Mouse (Mus musculus) hindbrain, embryonic 12.5 days (tissue): Measurements from ENCODE around the gene Csf1. TPM values are rescaled to one million over a fixed set of nuclear protein-coding genes. Genes with fewer than 3 reads are reported as not detected.
"Not testable (repeated sequence)": the region's sequence is repeated elsewhere in the genome, so short reads cannot be mapped to it uniquely, and the experiment has no call there.

ENCODE experiments used
- ATAC-seq: fragments of 200-750 bp; cut with Nextera tagmentation; 2 replicates; pipeline ENCODE4 v1.8.0; 2017; ENCODE audit warnings: moderate TSS enrichment; ENCODE audit not compliant: low FRiP score
- H3K27ac ChIP-seq: fragments of 300-500 bp; sonication (generic); 2 replicates; pipeline ENCODE4 v1.5.1; 2016; ENCODE audit warnings: mild to moderate bottlenecking
- H3K27me3 ChIP-seq: fragments of 300-500 bp; sonication (generic); 2 replicates; pipeline ENCODE4 v1.6.1; 2016; ENCODE audit warnings: mild to moderate bottlenecking
- H3K36me3 ChIP-seq: fragments of 300-500 bp; sonication (generic); 2 replicates; pipeline ENCODE4 v1.6.1; 2016; ENCODE audit warnings: mild to moderate bottlenecking
- H3K4me1 ChIP-seq: fragments of 300-500 bp; sonication (generic); 2 replicates; pipeline ENCODE4 v1.6.1; 2016
- H3K4me2 ChIP-seq: fragments of 300-500 bp; sonication (generic); replicated peaks from 2 replicates; pipeline ENCODE4 v1.6.1; 2016; ENCODE audit warnings: mild to moderate bottlenecking
- H3K4me3 ChIP-seq: fragments of 300-500 bp; sonication (generic); 2 replicates; pipeline ENCODE4 v1.5.1; 2016; ENCODE audit warnings: mild to moderate bottlenecking
- H3K9ac ChIP-seq: fragments of 300-500 bp; sonication (generic); 2 replicates; pipeline ENCODE4 v1.6.1; 2016; ENCODE audit warnings: mild to moderate bottlenecking, moderate library complexity
- H3K9me3 ChIP-seq: fragments of 300-500 bp; sonication (generic); replicated peaks from 2 replicates; pipeline ENCODE4 v1.6.1; 2016; ENCODE audit warnings: mild to moderate bottlenecking
- WGBS: fragments of 180-500 bp; shearing (Covaris S2); methylation state at CpG from one replicate; pipeline ENCODE4 v1.1.7; 2016; 5-methylcytosine and 5-hydroxymethylcytosine counted together
- polyA plus RNA-seq: library from polyadenylated mRNA; unstranded; fragments of >200 nt; fragmentation: Nextera tagmentation; extraction: Ambion mirVana; gene quantifications from 2 replicates; pipeline ENCODE4 v1.2.1, GENCODE M21; 2016

Csf1 gene
- polyA plus RNA-seq, 1 experiment from 2014 or later = 8.8 TPM

GRCm38 (mm10) chr3:107740578-107741207, 19.6 kb downstream of the Csf1 start:
- no peak overlapping the region for H3K4me2 ChIP-seq
- no peaks in the 10 kb centered on the region for H3K9me3 ChIP-seq
- H3K4me1 ChIP-seq = peaks cover 26% of the 10 kb centered on the region
- H3K27me3 ChIP-seq = no peaks in the 10 kb centered on the region
- no peaks in the 10 kb centered on the region for H3K36me3 ChIP-seq
- peak overlapping the region; percentile 74 for H3K27ac ChIP-seq
- H3K4me3 ChIP-seq = no peak overlapping the region
- 7% methylated on average over 6 of the region's 6 CpGs for WGBS
- peak; percentile 91 for ATAC-seq
- H3K9ac ChIP-seq = no peak overlapping the region

DNA sequence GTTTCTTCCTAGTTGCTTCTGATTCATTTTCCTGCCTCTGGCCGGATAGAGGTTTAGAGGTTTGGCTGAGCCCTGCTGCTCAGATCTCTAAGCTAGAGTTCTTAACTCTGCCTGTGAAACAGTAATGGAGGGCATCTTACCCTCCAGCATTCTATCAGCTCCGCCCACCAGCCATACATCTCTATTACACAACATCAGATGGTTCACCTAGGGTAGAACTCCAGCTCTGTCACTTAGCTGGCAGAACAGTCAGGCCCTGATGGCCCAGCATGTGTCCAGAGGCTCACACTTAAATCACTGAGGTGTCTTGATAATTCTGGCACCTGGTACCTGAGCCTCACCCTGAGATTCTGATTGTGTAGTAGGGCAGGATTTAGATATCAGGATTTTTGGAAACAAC, 20.3 kb downstream of the Csf1 start:
- H3K4me1 ChIP-seq = peaks cover 26% of the 10 kb centered on the region
- H3K9me3 ChIP-seq = no peaks in the 10 kb centered on the region
- no peak overlapping the region for H3K4me3 ChIP-seq
- H3K9ac ChIP-seq = no peak overlapping the region
- 85% methylated on average over 2 of the region's 2 CpGs for WGBS
- no peak for ATAC-seq
- no peak overlapping the region for H3K4me2 ChIP-seq
- no peaks in the 10 kb centered on the region for H3K27me3 ChIP-seq
- peak overlapping the region; percentile 74 for H3K27ac ChIP-seq
- H3K36me3 ChIP-seq = no peaks in the 10 kb centered on the region

- ATAC-seq = no peak
- H3K9me3 ChIP-seq = no peaks in the 10 kb centered on the region
- H3K36me3 ChIP-seq = no peaks in the 10 kb centered on the region
- WGBS = 85% methylated on average over 3 of the region's 3 CpGs
- no peaks in the 10 kb centered on the region for H3K27me3 ChIP-seq
- no peak overlapping the region for H3K4me3 ChIP-seq
- H3K4me2 ChIP-seq = no peak overlapping the region
- peaks cover 26% of the 10 kb centered on the region for H3K4me1 ChIP-seq
- no peak overlapping the region for H3K9ac ChIP-seq
- H3K27ac ChIP-seq = 0 out of 2 replicates have a peak overlapping the region, but pooled peaks have one; percentile 74
Observed at GRCm38 (mm10) chr3:107739456-107739855, 20.8 kb downstream of the Csf1 start.

DNA sequence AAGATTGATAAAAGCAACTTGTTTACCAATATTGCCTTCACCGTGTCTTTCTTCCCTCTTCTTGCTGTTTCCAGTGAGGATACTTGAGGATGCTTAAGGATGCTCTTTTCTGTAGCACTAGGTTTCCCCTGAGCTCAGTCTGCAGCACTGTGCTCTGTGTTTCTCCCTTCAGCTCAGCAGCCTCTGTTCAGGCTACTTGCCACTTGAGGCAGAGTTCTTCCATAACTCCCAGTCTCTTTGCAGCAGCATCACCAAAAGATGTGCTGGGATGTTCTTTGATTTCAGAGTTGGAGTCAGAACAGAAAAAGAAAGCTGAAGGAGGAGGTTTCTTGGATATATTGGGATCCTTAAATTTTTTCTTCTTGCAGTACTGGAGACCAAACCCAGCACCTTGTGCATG, 21.6 kb downstream of the Csf1 start:
- no peak for ATAC-seq
- no peak overlapping the region for H3K9ac ChIP-seq
- H3K27ac ChIP-seq = no peak overlapping the region
- no peak overlapping the region for H3K4me3 ChIP-seq
- WGBS = 82% methylated on average over 1 of the region's 1 CpGs
- H3K27me3 ChIP-seq = no peaks in the 10 kb centered on the region
- no peak overlapping the region for H3K4me2 ChIP-seq
- peaks cover 26% of the 10 kb centered on the region for H3K4me1 ChIP-seq
- H3K9me3 ChIP-seq = no peaks in the 10 kb centered on the region
- no peaks in the 10 kb centered on the region for H3K36me3 ChIP-seq

DNA sequence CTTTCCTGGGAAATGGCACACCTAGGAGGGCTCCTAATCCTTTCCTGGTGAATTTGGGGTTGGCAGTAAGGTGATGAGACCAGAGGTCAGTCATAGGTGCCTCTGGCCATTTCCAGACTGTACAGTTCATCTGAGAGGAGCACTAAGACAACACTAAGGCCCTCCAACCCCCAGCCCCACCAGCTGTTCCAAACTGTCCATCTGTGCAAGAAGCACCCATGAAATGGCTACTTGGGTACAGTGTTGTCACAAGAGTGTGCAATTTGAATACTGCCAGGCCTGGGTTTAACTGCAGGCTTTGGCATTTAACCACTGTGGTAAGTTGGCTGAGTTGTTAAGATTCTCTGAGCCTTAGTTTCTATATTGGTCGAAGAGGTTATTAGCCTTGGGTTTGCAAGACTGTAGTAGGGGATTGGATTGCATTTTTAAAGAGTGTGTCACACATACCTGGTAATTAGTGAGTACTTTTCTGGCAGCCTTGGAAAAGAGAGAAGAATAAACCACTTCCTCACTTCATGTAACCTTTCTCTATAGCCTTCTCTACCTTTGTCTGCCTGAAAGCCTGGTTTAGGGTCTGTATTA, 22.6 kb downstream of the Csf1 start:
- WGBS = 83% methylated on average over 1 of the region's 1 CpGs

DNA sequence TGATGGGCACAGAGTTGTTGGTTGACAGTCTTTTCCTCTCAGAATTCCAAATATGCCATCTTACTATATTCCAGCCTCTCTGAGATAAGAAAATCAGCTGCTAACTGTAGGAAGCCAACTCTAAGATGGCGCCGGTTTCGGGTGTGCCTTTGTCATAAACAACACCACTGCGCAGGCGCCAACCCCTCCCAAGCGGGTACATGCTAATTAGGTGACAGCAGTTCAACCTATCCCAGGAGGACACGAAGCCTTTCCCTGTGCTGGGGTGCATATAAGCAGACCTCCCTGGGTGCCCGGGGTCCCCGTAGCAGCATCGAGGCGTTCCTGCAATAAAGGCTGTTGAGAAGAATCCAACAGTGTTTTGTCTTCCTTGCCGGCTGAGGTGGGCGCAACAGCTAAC, 24.6 kb downstream of the Csf1 start:
- H3K36me3 ChIP-seq, H3K4me2 ChIP-seq, H3K4me1 ChIP-seq, H3K4me3 ChIP-seq, H3K27ac ChIP-seq, H3K9ac ChIP-seq, H3K9me3 ChIP-seq, ATAC-seq, H3K27me3 ChIP-seq: not testable (repeated sequence)
- WGBS = 91% methylated on average over 13 of the region's 13 CpGs

More for the DNA sequence above, 22.6 kb downstream of the Csf1 start:
- ATAC-seq = no peak
- Histone ChIP-seq H3K9me3 (no peaks in the 10 kb centered on the region), H3K4me1 (peaks cover 26% of the 10 kb centered on the region), H3K27me3 (no peaks in the 10 kb centered on the region), H3K9ac (no peak overlapping the region), H3K4me3 (no peak overlapping the region), H3K27ac (no peak overlapping the region), H3K4me2 (no peak overlapping the region), H3K36me3 (no peaks in the 10 kb centered on the region)

GRCm38 (mm10) chr3:107733329-107733728, 26.9 kb downstream of the Csf1 start:
- no peaks in the 10 kb centered on the region for H3K9me3 ChIP-seq
- H3K4me1 ChIP-seq = no peaks in the 10 kb centered on the region
- no peak overlapping the region for H3K9ac ChIP-seq
- no peaks in the 10 kb centered on the region for H3K27me3 ChIP-seq
- H3K4me3 ChIP-seq = no peak overlapping the region
- WGBS = 90% methylated on average over 1 of the region's 1 CpGs
- no peak overlapping the region for H3K27ac ChIP-seq
- no peaks in the 10 kb centered on the region for H3K36me3 ChIP-seq
- no peak overlapping the region for H3K4me2 ChIP-seq
- ATAC-seq = no peak

GRCm38 (mm10) chr3:107730236-107730635, 30.0 kb downstream of the Csf1 start:
- no peak overlapping the region for H3K4me3 ChIP-seq
- no peaks in the 10 kb centered on the region for H3K4me1 ChIP-seq
- WGBS = 69% methylated on average over 2 of the region's 2 CpGs
- no peak for ATAC-seq
- H3K9me3 ChIP-seq = no peaks in the 10 kb centered on the region
- no peaks in the 10 kb centered on the region for H3K27me3 ChIP-seq
- no peak overlapping the region for H3K9ac ChIP-seq
- H3K36me3 ChIP-seq = no peaks in the 10 kb centered on the region
- H3K4me2 ChIP-seq = no peak overlapping the region
- no peak overlapping the region for H3K27ac ChIP-seq

GRCm38 (mm10) chr3:107728509-107728908, 31.8 kb downstream of the Csf1 start:
- Histone ChIP-seq H3K27ac (no peak overlapping the region), H3K4me3 (no peak overlapping the region), H3K9ac (no peak overlapping the region), H3K9me3 (no peaks in the 10 kb centered on the region), H3K27me3 (no peaks in the 10 kb centered on the region), H3K4me1 (no peaks in the 10 kb centered on the region), H3K4me2 (no peak overlapping the region), H3K36me3 (no peaks in the 10 kb centered on the region)
- no peak for ATAC-seq
- 77% methylated on average over 1 of the region's 1 CpGs for WGBS

DNA sequence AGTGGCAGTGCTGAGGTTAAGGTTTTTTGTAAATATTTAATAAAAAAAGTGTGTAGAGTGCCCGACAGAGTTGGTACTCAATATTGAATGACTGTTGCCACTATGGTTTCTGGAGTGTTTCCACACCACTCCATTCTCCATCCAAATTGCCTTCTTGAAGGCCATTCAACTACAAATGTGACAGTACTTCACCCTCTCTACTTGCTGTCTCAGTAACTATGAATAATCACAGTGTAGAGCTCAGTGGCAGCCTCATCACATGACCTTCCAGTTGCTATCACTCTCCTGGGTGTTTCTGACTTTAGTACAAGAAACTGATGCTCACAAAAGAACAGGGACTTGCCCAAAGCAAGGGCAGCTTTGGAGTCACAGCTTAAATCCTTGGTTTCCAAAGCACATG, 44.3 kb downstream of the Csf1 start:
- Histone ChIP-seq H3K4me2 (no peak overlapping the region), H3K9me3 (no peaks in the 10 kb centered on the region), H3K4me3 (no peak overlapping the region), H3K27me3 (no peaks in the 10 kb centered on the region), H3K9ac (no peak overlapping the region), H3K27ac (no peak overlapping the region), H3K36me3 (no peaks in the 10 kb centered on the region), H3K4me1 (no peaks in the 10 kb centered on the region)
- ATAC-seq = no peak
- WGBS = 76% methylated on average over 1 of the region's 1 CpGs

- no peaks in the 10 kb centered on the region for H3K4me1 ChIP-seq
- H3K4me2 ChIP-seq = no peak overlapping the region
- no peak overlapping the region for H3K4me3 ChIP-seq
- no peaks in the 10 kb centered on the region for H3K9me3 ChIP-seq
- H3K36me3 ChIP-seq = no peaks in the 10 kb centered on the region
- H3K27ac ChIP-seq = no peak overlapping the region
- no peak for ATAC-seq
- H3K9ac ChIP-seq = no peak overlapping the region
- no peaks in the 10 kb centered on the region for H3K27me3 ChIP-seq
- WGBS = 71% methylated on average over 5 of the region's 5 CpGs
Observed at GRCm38 (mm10) chr3:107714276-107714933, 45.9 kb downstream of the Csf1 start.

DNA sequence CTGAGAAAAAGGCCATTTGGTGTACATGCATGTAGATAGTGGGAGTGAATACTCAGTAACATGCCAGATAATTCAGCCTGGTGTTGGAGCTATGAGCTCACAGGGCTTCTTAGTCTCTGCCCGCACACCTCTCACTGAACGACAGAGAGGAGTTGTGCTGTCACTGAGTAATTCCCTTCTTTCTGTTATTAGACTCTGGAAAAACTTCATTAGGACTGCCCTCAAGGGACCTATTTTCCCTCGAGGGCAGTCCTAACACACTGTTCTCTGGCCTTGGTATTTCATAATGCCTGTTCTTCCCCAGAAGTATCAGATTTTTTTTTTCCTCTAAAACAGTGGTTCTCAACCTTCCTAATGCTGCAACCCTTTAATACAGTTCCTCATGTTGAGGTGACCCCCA, 48.2 kb downstream of the Csf1 start:
- Histone ChIP-seq H3K4me3 (no peak overlapping the region), H3K36me3 (no peaks in the 10 kb centered on the region), H3K27ac (no peak overlapping the region), H3K9ac (no peak overlapping the region), H3K4me1 (no peaks in the 10 kb centered on the region), H3K4me2 (no peak overlapping the region), H3K27me3 (no peaks in the 10 kb centered on the region), H3K9me3 (no peaks in the 10 kb centered on the region)
- 54% methylated on average over 3 of the region's 3 CpGs for WGBS
- no peak for ATAC-seq

DNA sequence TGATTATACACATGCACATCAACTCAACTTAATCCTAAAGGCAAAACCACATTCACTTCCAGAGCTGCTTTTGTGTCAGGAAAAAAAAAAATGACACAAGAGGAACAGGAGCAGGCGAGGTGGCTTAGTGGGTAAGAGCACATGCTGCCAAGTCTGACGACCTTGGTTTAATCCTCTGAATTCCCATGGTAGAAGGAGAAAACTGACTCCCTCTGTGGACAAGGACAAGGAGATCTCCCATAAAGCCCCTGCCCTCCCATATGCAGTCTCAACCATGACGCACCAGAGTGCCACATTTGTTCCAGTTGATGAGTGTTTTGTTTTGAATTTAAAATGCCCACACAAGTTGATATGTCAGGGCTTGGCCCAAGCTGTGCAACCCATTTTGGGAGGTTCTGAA, 51.1 kb downstream of the Csf1 start:
- ATAC-seq = no peak
- no peaks in the 10 kb centered on the region for H3K36me3 ChIP-seq
- no peak overlapping the region for H3K4me3 ChIP-seq
- H3K9me3 ChIP-seq = no peaks in the 10 kb centered on the region
- no peak overlapping the region for H3K27ac ChIP-seq
- H3K4me2 ChIP-seq = no peak overlapping the region
- H3K9ac ChIP-seq = no peak overlapping the region
- H3K4me1 ChIP-seq = no peaks in the 10 kb centered on the region
- WGBS = 49% methylated on average over 3 of the region's 3 CpGs
- H3K27me3 ChIP-seq = no peaks in the 10 kb centered on the region
